10 mouse cellular contexts compared by ENCODE assay signal in the genomic region with DNA sequence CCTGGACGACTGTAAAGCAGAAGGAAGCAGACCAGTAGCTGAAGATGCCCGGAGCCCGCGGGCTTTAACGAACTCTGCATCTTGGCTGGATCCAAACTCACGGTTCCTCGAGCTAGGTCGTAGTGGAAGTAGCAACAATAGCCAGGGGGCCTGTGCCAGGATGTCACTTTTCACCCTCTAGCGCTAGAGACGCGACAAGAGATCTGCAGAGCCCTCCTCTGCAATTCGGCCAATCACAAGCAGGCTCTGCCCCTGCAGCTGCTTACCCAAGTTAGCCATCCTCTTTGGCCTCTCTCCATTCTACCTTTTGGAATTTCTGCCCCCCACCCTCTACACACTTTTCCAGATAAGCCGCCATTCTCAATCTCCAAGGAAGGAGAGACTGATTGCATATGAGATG. TPM values are rescaled to one million over a fixed set of nuclear protein-coding genes. Genes with fewer than 3 reads are reported as not detected.
DNase-seq lines count a peak whose midpoint lies in the region; ATAC-seq and TF ChIP-seq lines count a peak whose summit lies in the region.
"Had no signal": no experiment of that assay in that cellular context is flagged by ENCODE, and none has a peak within 500 bp of the region (broad histone marks: within the 10 kb centered on the region; RNA-seq: fewer than 3 reads in every experiment).

A gene (minus strand): TSS at position 188 of the 400 bp plus-strand sequence.

- peaks cover 32% of the 10 kb centered on the region; the same call in 1 of the 2 replicates for H3K27me3 ChIP-seq in forebrain, embryonic 15.5 days

- H3K36me3 ChIP-seq in forebrain, embryonic 15.5 days, result no peaks in the 10 kb centered on the region

- peak within 1 kb of the TSS; percentile 30 for H3K9ac ChIP-seq in forebrain, embryonic 15.5 days (replicated peaks)

- H3K4me3 ChIP-seq in left cerebral cortex, adult 2 months, result peak within 1 kb of the TSS; percentile 50
- H3K4me3 ChIP-seq in forebrain, embryonic 15.5 days, result peak within 1 kb of the TSS; percentile 34

- peaks cover 7% of the 10 kb centered on the region; the same call in 1 of the 2 replicates for H3K4me1 ChIP-seq in forebrain, embryonic 15.5 days

- ATAC-seq in forebrain, embryonic 15.5 days (replicated peaks), result no peak

- intact Hi-C loops in left cerebral cortex, adult 2 months (cut with DNase I), result no loop called here
- intact Hi-C loops in left cerebral cortex, postnatal 10 days (cut with DNase I), result no loop called here

- WGBS in forebrain, embryonic 15.5 days, result under 1% methylated on average over 13 of the region's 13 CpGs

- H3K27ac ChIP-seq in left cerebral cortex, adult 2 months, result peak within 1 kb of the TSS; percentile 66
- no peak within 1 kb of the TSS for H3K27ac ChIP-seq in forebrain, embryonic 15.5 days (replicated peaks)

- TF ChIP-seq CTCF in left cerebral cortex, adult 2 months (IDR thresholded peaks at IDR 0.05), result no peak

- DNase-seq in left cerebral cortex, adult 2 months (ENCODE audit: extremely low spot score in 1 of 2, low spot score in 2 of 2), result no peak
- no peak for DNase-seq in left cerebral cortex, adult 11 months (ENCODE audit: low spot score)
- no peak for DNase-seq in left cerebral cortex, postnatal 10 days (ENCODE audit: extremely low spot score in 1 of 2, low spot score in 2 of 2)
- DNase-seq in heart, adult 9 months (ENCODE audit: low spot score in 2 of 2), result no peak
- no peak for DNase-seq in thymus, postnatal 4 days
- DNase-seq in gastrocnemius, adult 8-10 months (ENCODE audit: low spot score in 2 of 2), result no peak
- no peak for DNase-seq in spleen, postnatal 36 days (ENCODE audit: low spot score in 2 of 2)
- DNase-seq: gastrocnemius, postnatal 36 days had no signal

- no peaks in the 10 kb centered on the region for H3K9me3 ChIP-seq in forebrain, embryonic 15.5 days

- H3K4me2 ChIP-seq in forebrain, embryonic 15.5 days (replicated peaks), result peak within 1 kb of the TSS; percentile 39

RNA-seq across cellular contexts. Expression of the gene that starts here (rescaled TPM):
- 100 to 1,000 TPM; 144 to 184 TPM for total RNA-seq in left cerebral cortex, adult 2 months (2021)
- 38.6 and 51.0 TPM in 2 replicates for polyA plus RNA-seq in forebrain, embryonic 15.5 days (2015; fragmentation: Nextera tagmentation; extraction: Ambion mirVana)
- 10 to 100 TPM; 72.5 to 81.7 TPM for total RNA-seq in left cerebral cortex, postnatal 10 days (2021)
- total RNA-seq in gastrocnemius, adult 8-10 months (2022), result not detected
- total RNA-seq: gastrocnemius, postnatal 36 days had no signal
- polyA plus RNA-seq: limb, embryonic 11.5 days had no signal

Comparison
In these comparisons a context has a peak if more than half of its experiments do, and no peak if none do; other contexts are left out.
1. RNA of the gene that starts here (total RNA-seq): 144 to 184 TPM in left cerebral cortex, adult 2 months and 72.5 to 81.7 TPM in left cerebral cortex, postnatal 10 days; not detected in gastrocnemius, adult 8-10 months; every median in the first group is over 10 times any median in the second.